Mouse (Mus musculus) layer of hippocampus, adult 9-10 months (tissue): ENCODE data around the gene Unc79.

Experiments used
- DNase-seq: peaks from one replicate; pipeline ENCODE4 v3.0.0; 2022; ENCODE audit warnings: low spot score

Gene Unc79

DNA sequence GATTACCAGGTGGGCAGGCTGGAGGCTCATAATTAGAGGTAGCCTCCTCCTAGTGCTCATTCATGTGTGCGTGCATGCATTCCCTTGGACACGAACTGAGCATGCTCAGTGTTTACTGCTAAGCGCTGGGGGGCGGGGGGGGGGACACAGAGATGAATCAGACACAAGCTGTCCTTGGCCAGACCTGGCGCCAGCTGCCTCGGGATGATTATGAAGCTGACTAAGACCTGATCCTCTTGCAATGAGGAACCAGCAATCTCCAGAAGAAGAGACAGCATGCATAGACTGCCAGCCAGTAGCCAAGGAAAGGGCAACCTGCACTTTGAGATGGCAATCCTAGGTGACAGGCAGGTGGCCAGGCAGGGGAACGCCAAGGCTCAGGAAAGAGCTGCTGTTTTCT is 256.9 kb downstream of the Unc79 start:
- DNase-seq: no peak

- DNase-seq: no peak
Measured at GRCm38 (mm10) chr12:103209581-103209980, 260.9 kb downstream of the Unc79 start.

DNA sequence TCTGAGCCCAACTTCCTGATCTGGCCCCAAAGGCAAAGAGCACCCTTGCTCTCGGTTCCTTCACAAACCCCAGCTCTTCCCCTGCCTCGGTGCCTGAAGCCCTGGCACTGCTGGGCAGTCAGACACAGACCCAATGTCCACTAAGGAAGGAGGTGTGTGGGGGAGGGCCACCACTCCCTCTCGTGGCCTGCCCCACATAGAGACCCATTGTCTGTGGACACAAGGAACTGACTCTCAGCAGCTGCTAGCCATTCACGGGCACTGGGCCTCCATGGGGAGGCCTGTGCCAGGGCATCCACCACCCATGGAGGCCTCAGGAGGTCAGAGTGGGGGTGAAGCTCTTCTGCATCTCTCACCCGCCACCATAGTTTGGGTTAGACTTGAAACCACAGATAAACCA is 262.4 kb downstream of the Unc79 start:
- DNase-seq: no peak

GRCm38 (mm10) chr12:103213591-103213990 is 264.9 kb downstream of the Unc79 start:
- no peak for DNase-seq

- DNase-seq: no peak
Measured at GRCm38 (mm10) chr12:103214270-103214669, 265.6 kb downstream of the Unc79 start.

DNA sequence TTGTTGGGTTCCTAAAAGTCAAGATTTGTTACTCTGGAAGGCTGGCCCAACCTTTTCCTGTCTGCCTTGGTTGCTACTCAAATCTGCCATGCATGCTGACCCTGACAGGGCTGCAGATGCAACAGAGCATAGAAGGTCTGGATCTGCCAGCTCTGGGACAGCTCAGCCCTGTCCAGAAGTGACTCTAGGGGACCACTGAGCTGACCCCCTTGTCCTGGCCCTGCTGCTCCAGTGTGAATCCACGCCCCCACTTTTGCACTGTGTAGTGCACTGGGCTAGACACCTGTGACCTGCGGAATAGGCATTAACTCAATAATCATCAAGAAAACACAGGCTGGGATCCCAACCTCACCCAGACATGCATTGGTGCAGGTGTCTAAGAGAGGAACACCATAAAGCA is 266.1 kb downstream of the Unc79 start:
- no peak for DNase-seq

- no peak for DNase-seq
Measured at GRCm38 (mm10) chr12:103215877-103216610, 267.4 kb downstream of the Unc79 start.

DNA sequence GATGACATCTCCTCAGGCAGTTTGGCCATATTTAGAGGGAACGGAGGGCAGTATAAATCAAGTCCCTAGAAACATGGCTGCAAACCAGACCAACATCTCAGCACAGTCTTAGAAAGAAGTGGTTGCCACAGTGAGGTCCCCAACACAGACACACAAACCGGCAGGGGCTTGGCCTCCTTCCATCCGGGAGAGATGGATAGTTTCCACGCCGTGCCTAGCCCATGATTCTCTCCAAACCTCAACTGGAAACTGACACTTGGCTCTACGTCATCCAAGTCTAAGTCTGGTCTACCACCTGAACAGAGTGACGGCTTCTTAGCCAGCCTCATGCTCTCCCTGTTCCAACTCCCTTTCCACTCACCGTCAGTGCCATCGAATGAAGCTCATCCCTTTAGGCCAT is 275.0 kb downstream of the Unc79 start:
- DNase-seq: no peak

GRCm38 (mm10) chr12:103226121-103226520 is 277.5 kb downstream of the Unc79 start:
- no peak for DNase-seq

DNA sequence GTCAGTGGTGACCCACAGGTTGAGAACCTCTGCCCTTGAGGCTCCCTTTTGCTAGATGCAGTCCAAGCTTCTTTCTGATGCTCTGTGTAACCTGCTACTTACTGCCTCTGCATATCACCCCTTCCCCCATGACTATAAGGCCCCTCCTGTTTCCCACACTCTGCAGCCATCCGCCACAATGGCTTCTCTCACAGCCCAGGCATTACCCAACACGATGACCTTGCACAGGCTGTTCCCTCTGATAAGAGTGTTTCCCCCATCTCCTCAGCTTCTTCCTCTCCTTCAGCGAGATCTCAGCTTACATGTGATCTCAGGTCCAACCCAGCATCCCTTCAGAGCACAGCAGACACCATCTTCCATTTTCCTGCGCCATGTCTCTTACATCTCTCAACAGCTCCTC is 280.4 kb downstream of the Unc79 start:
- no peak for DNase-seq
